8 mouse cellular contexts compared by ENCODE assay signal in the genomic region with DNA sequence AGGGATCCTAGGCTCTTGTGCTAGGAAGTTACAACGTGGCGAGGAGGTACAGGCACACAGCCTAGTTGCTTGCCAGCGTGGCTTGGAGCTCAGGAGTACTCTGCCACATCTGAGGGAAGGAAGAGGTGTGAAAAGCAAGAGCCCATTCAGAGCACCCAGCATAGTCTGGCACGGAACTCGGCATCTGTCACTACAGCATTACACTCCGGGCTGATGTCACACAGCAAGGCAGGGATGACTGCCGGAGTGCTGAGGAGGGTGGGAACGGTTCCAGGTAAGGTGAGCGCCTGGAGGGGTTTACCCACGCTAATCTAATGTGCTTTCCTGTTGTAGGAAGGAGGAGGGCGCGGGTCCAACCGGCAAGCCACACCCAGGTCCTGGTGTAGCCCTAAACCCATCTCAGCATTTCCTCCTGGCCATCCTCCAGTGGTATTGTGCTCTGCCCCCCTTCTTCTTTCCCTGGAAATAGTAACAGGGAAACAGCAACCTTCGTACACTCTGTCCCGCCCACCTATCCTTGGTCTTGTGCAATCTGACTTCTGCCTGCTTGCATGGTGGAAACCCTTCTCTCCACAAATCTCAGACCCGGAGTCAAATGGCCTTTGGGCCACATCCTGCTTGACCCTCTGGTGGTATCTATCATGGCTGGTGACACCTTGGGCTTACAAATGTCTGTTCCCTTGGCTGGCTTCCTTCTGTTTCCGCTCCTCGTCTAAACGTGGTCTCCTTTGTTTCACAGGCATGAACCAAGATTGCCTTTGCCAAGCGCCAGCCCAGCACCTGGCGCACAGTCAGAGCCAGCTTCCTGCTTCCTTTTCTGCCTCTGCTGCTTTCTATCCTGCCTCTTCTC. TPM values are rescaled to one million over a fixed set of nuclear protein-coding genes. Genes with fewer than 3 reads are reported as not detected.
DNase-seq lines count a peak whose midpoint lies in the region; ATAC-seq and TF ChIP-seq lines count a peak whose summit lies in the region.

No protein-coding gene starts in this region.

- DNase-seq in kidney, postnatal 36 days: peak; percentile 82 to 93
- peak; percentile 37 for DNase-seq in thymus, adult 2 months
- no peak for DNase-seq in midbrain, embryonic 14.5 days

- 82% methylated on average over 21 of the region's 21 CpGs for WGBS in neural tube, embryonic 14.5 days
- WGBS in neural tube, embryonic 15.5 days: 75% methylated on average over 21 of the region's 21 CpGs
- 63% methylated on average over 21 of the region's 21 CpGs for WGBS in heart, embryonic 11.5 days (ENCODE audit: insufficient replicate concordance)
- 72% methylated on average over 21 of the region's 21 CpGs for WGBS in lung, embryonic 15.5 days
- 25% methylated on average over 21 of the region's 21 CpGs for WGBS in thymus, adult 2 months
- WGBS in midbrain, embryonic 14.5 days: 88% methylated on average over 21 of the region's 21 CpGs

- no peak overlapping the region for H3K9ac ChIP-seq in neural tube, embryonic 14.5 days (replicated peaks; ENCODE audit: low read depth, low read length)
- no peak overlapping the region for H3K9ac ChIP-seq in neural tube, embryonic 15.5 days (replicated peaks)
- 0 out of 2 replicates have a peak overlapping the region, but pooled peaks have one; percentile 28 for H3K9ac ChIP-seq in heart, embryonic 11.5 days (ENCODE audit: low read depth, low read length)
- no peak overlapping the region for H3K9ac ChIP-seq in lung, embryonic 15.5 days
- H3K9ac ChIP-seq in midbrain, embryonic 14.5 days (replicated peaks; ENCODE audit: low read length): no peak overlapping the region

- no peaks in the 10 kb centered on the region for H3K27me3 ChIP-seq in neural tube, embryonic 14.5 days (ENCODE audit: control insufficient read depth, insufficient read depth, low read length)
- no peaks in the 10 kb centered on the region for H3K27me3 ChIP-seq in neural tube, embryonic 15.5 days (replicated peaks)
- no peaks in the 10 kb centered on the region for H3K27me3 ChIP-seq in heart, embryonic 11.5 days (ENCODE audit: control insufficient read depth, insufficient read depth, low read length)
- H3K27me3 ChIP-seq in lung, embryonic 15.5 days: no peaks in the 10 kb centered on the region
- H3K27me3 ChIP-seq in thymus, adult 2 months (ENCODE audit: control insufficient read depth, insufficient read depth, low read length): no peaks in the 10 kb centered on the region
- no peaks in the 10 kb centered on the region for H3K27me3 ChIP-seq in midbrain, embryonic 14.5 days (ENCODE audit: control insufficient read depth, insufficient read depth, low read length)

- no peak overlapping the region for H3K4me3 ChIP-seq in neural tube, embryonic 14.5 days (ENCODE audit: low read depth, low read length)
- no peak overlapping the region for H3K4me3 ChIP-seq in neural tube, embryonic 15.5 days (replicated peaks)
- H3K4me3 ChIP-seq in heart, embryonic 11.5 days (ENCODE audit: low read depth, low read length): no peak overlapping the region
- no peak overlapping the region for H3K4me3 ChIP-seq in lung, embryonic 15.5 days
- no peak overlapping the region for H3K4me3 ChIP-seq in thymus, adult 2 months (ENCODE audit: control insufficient read depth, insufficient read depth, low read length)
- no peak overlapping the region for H3K4me3 ChIP-seq in midbrain, embryonic 14.5 days (replicated peaks; ENCODE audit: low read depth, low read length)

- no peaks in the 10 kb centered on the region for H3K9me3 ChIP-seq in neural tube, embryonic 14.5 days (ENCODE audit: control insufficient read depth, low read length)
- H3K9me3 ChIP-seq in neural tube, embryonic 15.5 days (replicated peaks): no peaks in the 10 kb centered on the region
- no peaks in the 10 kb centered on the region for H3K9me3 ChIP-seq in heart, embryonic 11.5 days (replicated peaks; ENCODE audit: control insufficient read depth, low read length)
- no peaks in the 10 kb centered on the region for H3K9me3 ChIP-seq in lung, embryonic 15.5 days
- no peaks in the 10 kb centered on the region for H3K9me3 ChIP-seq in midbrain, embryonic 14.5 days (ENCODE audit: control insufficient read depth, low read length)

- TF ChIP-seq POLR2A in thymus, adult 2 months (IDR thresholded peaks at IDR 0.05; ENCODE audit: control insufficient read depth, extremely low read depth, insufficient read depth, low read length, poor library complexity): no peak

- 0 out of 2 replicates have a peak overlapping the region, but pooled peaks have one; percentile 7 for H3K27ac ChIP-seq in neural tube, embryonic 14.5 days (ENCODE audit: low read depth, low read length)
- H3K27ac ChIP-seq in neural tube, embryonic 15.5 days (replicated peaks): no peak overlapping the region
- peak overlapping the region; percentile 46 for H3K27ac ChIP-seq in heart, embryonic 11.5 days (ENCODE audit: low read depth, low read length)
- peak overlapping the region; percentile 60 for H3K27ac ChIP-seq in lung, embryonic 15.5 days
- H3K27ac ChIP-seq in thymus, adult 2 months (ENCODE audit: control insufficient read depth, insufficient read depth, low read length): no peak overlapping the region
- H3K27ac ChIP-seq in midbrain, embryonic 14.5 days (replicated peaks; ENCODE audit: low read depth, low read length): no peak overlapping the region

- no peak for ATAC-seq in neural tube, embryonic 14.5 days (ENCODE audit: low read depth)
- ATAC-seq in neural tube, embryonic 15.5 days (ENCODE audit: low FRiP score): no peak
- ATAC-seq in common myeloid progenitor, adult 5-6 weeks (replicated peaks; ENCODE audit: low read depth, poor library complexity, severe bottlenecking): peak; percentile 50
- no peak for ATAC-seq in heart, embryonic 11.5 days (replicated peaks; ENCODE audit: insufficient number of reproducible peaks, low FRiP score, low TSS enrichment)
- peak; percentile 50 for ATAC-seq in lung, embryonic 15.5 days (ENCODE audit: borderline replicate concordance, extremely low read depth, low FRiP score, low TSS enrichment)
- ATAC-seq in midbrain, embryonic 14.5 days (ENCODE audit: low FRiP score, low TSS enrichment): no peak

- no peak overlapping the region for H3K4me2 ChIP-seq in neural tube, embryonic 14.5 days (ENCODE audit: low read depth, low read length)
- H3K4me2 ChIP-seq in neural tube, embryonic 15.5 days: no peak overlapping the region
- no peak overlapping the region for H3K4me2 ChIP-seq in heart, embryonic 11.5 days
- H3K4me2 ChIP-seq in lung, embryonic 15.5 days: no peak overlapping the region; the same call in 1 of the 2 replicates
- H3K4me2 ChIP-seq in midbrain, embryonic 14.5 days (ENCODE audit: low read length): no peak overlapping the region

- H3K4me1 ChIP-seq in neural tube, embryonic 14.5 days (ENCODE audit: control insufficient read depth, insufficient read depth, low read length): peaks cover 1% of the 10 kb centered on the region; the same call in 1 of the 2 replicates
- H3K4me1 ChIP-seq in neural tube, embryonic 15.5 days: peaks cover 8% of the 10 kb centered on the region
- H3K4me1 ChIP-seq in heart, embryonic 11.5 days (ENCODE audit: control insufficient read depth, insufficient read depth, low read length): peaks cover 16% of the 10 kb centered on the region
- H3K4me1 ChIP-seq in lung, embryonic 15.5 days: peaks cover 14% of the 10 kb centered on the region
- peaks cover 38% of the 10 kb centered on the region for H3K4me1 ChIP-seq in thymus, adult 2 months (replicated peaks; ENCODE audit: control insufficient read depth, insufficient read depth, low read length)
- peaks cover 7% of the 10 kb centered on the region for H3K4me1 ChIP-seq in midbrain, embryonic 14.5 days (ENCODE audit: control insufficient read depth, insufficient read depth, low read length)

- H3K36me3 ChIP-seq in neural tube, embryonic 14.5 days (ENCODE audit: control insufficient read depth, insufficient read depth, low read length): peaks cover 63% of the 10 kb centered on the region
- H3K36me3 ChIP-seq in neural tube, embryonic 15.5 days: peaks cover 72% of the 10 kb centered on the region
- H3K36me3 ChIP-seq in heart, embryonic 11.5 days (ENCODE audit: control insufficient read depth, insufficient read depth, low read length): peaks cover 26% of the 10 kb centered on the region
- peaks cover 49% of the 10 kb centered on the region for H3K36me3 ChIP-seq in lung, embryonic 15.5 days
- H3K36me3 ChIP-seq in thymus, adult 2 months (ENCODE audit: control insufficient read depth, insufficient read depth, low read length): no peaks in the 10 kb centered on the region
- peaks cover 90% of the 10 kb centered on the region for H3K36me3 ChIP-seq in midbrain, embryonic 14.5 days (ENCODE audit: control insufficient read depth, insufficient read depth, low read length)

- TF ChIP-seq CTCF in thymus, adult 2 months (IDR thresholded peaks at IDR 0.05; ENCODE audit: borderline replicate concordance, control insufficient read depth, extremely low read depth, insufficient read depth, low read length, poor library complexity): 0 out of 2 replicates have a peak, but pooled peaks have one; percentile 20

RNA-seq across cellular contexts. Expression of gene Treh, which starts 18.9 kb away (rescaled TPM):
- not detected in 2 replicates for polyA plus RNA-seq in neural tube, embryonic 14.5 days (2014; fragmentation: Nextera tagmentation; extraction: Ambion mirVana)
- polyA plus RNA-seq in neural tube, embryonic 15.5 days (2015; fragmentation: Nextera tagmentation; extraction: Ambion mirVana): not detected in 2 replicates
- total RNA-seq in common myeloid progenitor, adult 5-6 weeks (2017): not detected in 2 replicates
- polyA plus RNA-seq in heart, embryonic 11.5 days (2014; fragmentation: Nextera tagmentation; extraction: Ambion mirVana): not detected in 2 replicates
- not detected in 2 replicates for polyA plus RNA-seq in lung, embryonic 15.5 days (2015; fragmentation: Nextera tagmentation; extraction: Ambion mirVana)
- polyA plus RNA-seq in thymus, adult 2 months (2012; rRNA removed): 0.15 and 0.29 TPM in 2 replicates
- polyA plus RNA-seq in midbrain, embryonic 14.5 days (2014; fragmentation: Nextera tagmentation; extraction: Ambion mirVana): not detected in 2 replicates

RNA-seq across cellular contexts. Expression of gene Phldb1, which starts 43.1 kb away (rescaled TPM):
- 38.8 and 45.5 TPM in 2 replicates for polyA plus RNA-seq in neural tube, embryonic 14.5 days (2014; fragmentation: Nextera tagmentation; extraction: Ambion mirVana)
- 30.2 and 36.1 TPM in 2 replicates for polyA plus RNA-seq in neural tube, embryonic 15.5 days (2015; fragmentation: Nextera tagmentation; extraction: Ambion mirVana)
- total RNA-seq in common myeloid progenitor, adult 5-6 weeks (2017): 7.9 and 9.5 TPM in 2 replicates
- 23.6 and 24.2 TPM in 2 replicates for polyA plus RNA-seq in heart, embryonic 11.5 days (2014; fragmentation: Nextera tagmentation; extraction: Ambion mirVana)
- polyA plus RNA-seq in lung, embryonic 15.5 days (2015; fragmentation: Nextera tagmentation; extraction: Ambion mirVana): 26.6 and 33.2 TPM in 2 replicates
- 16.5 and 27.3 TPM in 2 replicates for polyA plus RNA-seq in thymus, adult 2 months (2012; rRNA removed)
- polyA plus RNA-seq in midbrain, embryonic 14.5 days (2014; fragmentation: Nextera tagmentation; extraction: Ambion mirVana): 46.7 and 51.1 TPM in 2 replicates

Comparison
In these comparisons a context has a peak if more than half of its experiments do, and no peak if none do; other contexts are left out.
1. H3K27ac ChIP-seq: peak in neural tube, embryonic 14.5 days (single experiment), heart, embryonic 11.5 days (single experiment) and lung, embryonic 15.5 days (single experiment); none in neural tube, embryonic 15.5 days (single experiment), thymus, adult 2 months (single experiment) and midbrain, embryonic 14.5 days (single experiment).
2. ATAC-seq: peak in common myeloid progenitor, adult 5-6 weeks (single experiment) and lung, embryonic 15.5 days (single experiment); none in neural tube, embryonic 14.5 days (single experiment), neural tube, embryonic 15.5 days (single experiment), heart, embryonic 11.5 days (single experiment) and midbrain, embryonic 14.5 days (single experiment).